Mouse (Mus musculus): Measurements from ENCODE around the gene Nsd1.
A peak's percentile ranks its signal among the peaks of the same experiment; 100 is the strongest.
"Not testable (repeated sequence)": the region's sequence is repeated elsewhere in the genome, so short reads cannot be mapped to it uniquely, and the experiment has no call there.

Gene Nsd1

GRCm38 (mm10) chr13:55190121-55190868 is 19.3 kb upstream of the Nsd1 start:
- peak; percentile 88 to 94 for DNase-seq (ENCODE audit: low spot score in 2 of 2)

GRCm38 (mm10) chr13:55191535-55191934 is 18.0 kb upstream of the Nsd1 start:
- DNase-seq (ENCODE audit: low spot score in 2 of 2), result no peak

GRCm38 (mm10) chr13:55202758-55203157 is 6.8 kb upstream of the Nsd1 start:
- DNase-seq (ENCODE audit: low spot score in 2 of 2), result not testable (repeated sequence)

- no peak for DNase-seq (ENCODE audit: low spot score in 2 of 2)
Measured at GRCm38 (mm10) chr13:55203740-55204139, 5.8 kb upstream of the Nsd1 start.

GRCm38 (mm10) chr13:55204667-55205389 is 4.8 kb upstream of the Nsd1 start:
- DNase-seq (ENCODE audit: low spot score in 2 of 2), result no peak

- no peak for DNase-seq (ENCODE audit: low spot score in 2 of 2)
Measured at GRCm38 (mm10) chr13:55205448-55206205, 4.0 kb upstream of the Nsd1 start.

GRCm38 (mm10) chr13:55208837-55209648 is 539 bp upstream of the Nsd1 start:
- DNase-seq (ENCODE audit: low spot score in 2 of 2), result no peak

GRCm38 (mm10) chr13:55210193-55210970 is 800 bp downstream of the Nsd1 start:
- DNase-seq (ENCODE audit: low spot score in 2 of 2), result peak in 1 of 2 experiments; percentile 62

GRCm38 (mm10) chr13:55210971-55211220 is 1.3 kb downstream of the Nsd1 start:
- DNase-seq (ENCODE audit: low spot score in 2 of 2), result peak in 1 of 2 experiments; percentile 89

- peak; percentile 88 to 91 for DNase-seq (ENCODE audit: low spot score in 2 of 2)
Measured at GRCm38 (mm10) chr13:55211221-55212010, 1.8 kb downstream of the Nsd1 start.

- peak in 1 of 2 experiments; percentile 67 for DNase-seq (ENCODE audit: low spot score in 2 of 2)
Measured at GRCm38 (mm10) chr13:55212011-55212360, 2.4 kb downstream of the Nsd1 start.

- peak; percentile 71 to 86 for DNase-seq (ENCODE audit: low spot score in 2 of 2)
Measured at GRCm38 (mm10) chr13:55212361-55213137, 3.0 kb downstream of the Nsd1 start.

- no peak for DNase-seq (ENCODE audit: low spot score in 2 of 2)
Measured at GRCm38 (mm10) chr13:55213138-55213806, 3.7 kb downstream of the Nsd1 start.

- no peak for DNase-seq (ENCODE audit: low spot score in 2 of 2)
Measured at GRCm38 (mm10) chr13:55224364-55224763, 14.8 kb downstream of the Nsd1 start.

- no peak for DNase-seq (ENCODE audit: low spot score in 2 of 2)
Measured at GRCm38 (mm10) chr13:55230701-55231100, 21.1 kb downstream of the Nsd1 start.

- DNase-seq (ENCODE audit: low spot score in 2 of 2), result no peak
Measured at GRCm38 (mm10) chr13:55243205-55243604, 33.6 kb downstream of the Nsd1 start.

- DNase-seq (ENCODE audit: low spot score in 2 of 2), result no peak
Measured at GRCm38 (mm10) chr13:55247293-55248030, 37.9 kb downstream of the Nsd1 start.

- no peak for DNase-seq (ENCODE audit: low spot score in 2 of 2)
Measured at GRCm38 (mm10) chr13:55249246-55249645, 39.7 kb downstream of the Nsd1 start.
